Mouse (Mus musculus) CD4-positive, CD25-positive, alpha-beta regulatory T cell, adult 2 months (primary cell): ENCODE data around the gene Mrpl35.
"Not testable (repeated sequence)": the region's sequence is repeated elsewhere in the genome, so short reads cannot be mapped to it uniquely, and the experiment has no call there.

Experiments
- DNase-seq: peaks from one replicate; pipeline ENCODE4 v3.0.0-alpha.2; 2012; ENCODE audit warnings: low read depth, low spot score

Gene Mrpl35

DNA sequence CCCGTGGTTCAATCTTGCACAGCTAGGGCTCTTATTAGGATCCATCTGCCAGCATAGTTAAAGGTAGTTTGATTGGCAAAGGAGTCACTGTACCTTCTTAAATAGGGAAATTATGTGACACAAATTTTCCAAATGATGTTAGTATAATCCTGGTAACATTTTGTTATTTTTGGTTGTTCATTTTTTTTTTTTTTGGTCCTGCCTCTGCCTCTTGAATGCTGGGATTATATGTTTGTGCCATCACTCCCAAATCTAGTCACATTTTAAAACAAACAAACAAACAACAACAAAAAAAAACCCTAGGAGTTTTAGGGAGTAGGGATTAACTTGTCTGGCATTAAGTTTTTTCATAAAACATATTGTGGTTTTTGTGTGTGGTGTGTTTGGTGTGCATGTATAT, at the start of gene Mrpl35:
Gene Mrpl35, minus strand, starts transcription at position 101 of the 400 bp plus-strand sequence.
- no peak for DNase-seq

DNA sequence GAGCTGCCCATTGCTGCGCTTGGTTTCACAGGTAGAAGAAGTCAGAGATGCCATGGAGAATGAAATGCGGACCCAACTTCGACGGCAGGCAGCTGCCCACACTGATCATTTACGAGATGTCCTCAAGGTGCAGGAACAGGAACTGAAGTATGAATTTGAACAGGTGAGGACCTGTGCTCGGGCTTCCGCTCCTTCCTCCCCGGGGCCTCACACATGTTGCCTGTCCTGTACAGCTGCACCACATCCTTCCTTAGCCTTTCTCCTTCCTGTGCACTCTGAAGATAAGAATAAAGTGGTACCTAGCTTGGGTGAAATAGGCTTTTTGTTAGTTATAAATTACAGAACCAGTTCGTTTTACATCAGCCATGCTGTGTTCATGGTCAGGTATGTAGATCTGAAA, 44.6 kb upstream of the Mrpl35 start:
- DNase-seq: peak; percentile 39

DNA sequence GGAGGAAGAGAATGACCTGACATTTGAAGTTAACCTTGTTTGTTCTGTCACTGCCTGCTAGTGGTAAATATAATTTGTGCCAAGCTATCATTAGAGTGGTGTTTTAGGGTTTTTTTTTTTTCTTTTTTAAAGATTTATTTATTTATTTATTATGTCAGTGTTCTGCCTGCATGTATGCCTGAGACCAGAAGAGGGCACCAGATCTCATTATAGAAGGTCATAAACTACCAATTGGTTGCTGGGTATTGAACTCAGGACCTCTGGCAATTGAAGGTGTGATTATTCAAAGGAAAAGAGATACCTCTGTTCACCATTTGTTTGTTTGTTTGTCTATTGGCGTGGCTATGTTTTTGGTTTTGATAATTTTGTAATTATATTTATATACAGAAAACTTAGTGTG, 42.0 kb upstream of the Mrpl35 start:
- peak; percentile 65 for DNase-seq

DNA sequence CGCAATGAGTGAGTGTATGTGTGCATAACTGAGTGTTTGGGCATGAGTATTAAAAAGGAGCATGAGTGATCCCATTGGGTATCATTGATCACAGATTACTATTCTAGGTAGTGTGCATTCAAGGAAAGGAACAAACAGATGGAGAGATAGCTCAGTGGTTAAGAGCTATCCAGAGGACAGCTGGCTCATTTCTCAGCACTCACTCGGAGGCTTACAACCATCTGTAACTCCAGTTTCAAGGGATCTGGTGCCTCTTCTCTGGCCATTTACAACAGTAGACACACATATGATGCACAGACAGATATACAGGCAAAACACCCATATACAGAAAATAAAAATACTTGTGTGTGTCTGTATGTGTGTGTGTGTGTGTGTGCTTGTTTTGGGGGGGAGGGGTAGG, 41.0 kb upstream of the Mrpl35 start:
- DNase-seq: no peak

DNA sequence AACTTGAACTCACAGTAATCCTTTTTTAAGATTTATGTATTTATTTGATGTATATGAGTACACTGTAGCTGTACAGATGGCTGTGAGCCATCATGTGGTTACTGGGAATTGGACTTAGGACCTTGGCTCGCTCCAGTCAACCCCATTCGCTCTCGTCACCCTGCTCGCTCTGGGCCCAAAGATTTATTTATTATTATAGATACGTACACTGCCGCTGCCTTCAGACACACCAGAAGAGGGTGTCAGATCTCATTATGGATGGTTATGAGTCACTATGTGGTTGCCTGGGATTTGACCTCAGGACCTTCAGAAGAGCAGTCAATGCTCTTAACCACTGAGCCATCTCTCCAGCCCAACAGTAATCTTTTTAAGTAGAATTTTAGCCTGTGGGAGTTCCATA, 20.1 kb upstream of the Mrpl35 start:
- not testable (repeated sequence) for DNase-seq

DNA sequence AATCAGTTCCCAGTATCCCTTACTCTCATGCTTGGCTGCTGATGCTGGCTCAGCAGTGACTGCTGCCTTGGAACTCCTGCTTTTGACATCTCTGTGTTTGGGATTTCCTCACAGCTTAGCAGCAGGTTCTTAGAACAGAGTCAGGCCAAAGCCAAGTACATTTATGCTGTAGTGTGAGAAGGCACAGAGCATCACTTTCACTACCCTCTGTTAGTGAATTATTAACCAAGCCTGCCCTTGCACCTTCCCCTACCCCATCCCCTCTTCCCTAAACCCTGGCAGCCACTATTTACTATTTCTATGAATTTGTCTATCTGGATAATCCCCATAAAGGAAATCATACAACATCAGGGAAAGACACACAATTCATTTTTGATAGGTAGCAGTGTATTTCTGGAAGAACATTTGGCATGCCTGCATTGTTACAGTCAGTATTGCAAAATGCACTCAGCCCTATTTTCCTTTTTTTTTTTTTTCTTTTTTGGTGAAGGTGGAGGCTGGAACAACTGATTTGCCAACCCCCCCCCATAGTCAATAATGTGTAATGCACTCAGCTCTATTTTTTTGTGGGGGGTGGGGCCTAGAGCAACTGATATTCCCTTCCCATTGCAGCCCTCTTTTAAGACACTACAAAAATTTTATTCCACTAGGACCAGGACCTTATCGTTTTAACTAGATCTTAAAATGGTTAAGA, 14.0 kb upstream of the Mrpl35 start:
- no peak for DNase-seq

DNA sequence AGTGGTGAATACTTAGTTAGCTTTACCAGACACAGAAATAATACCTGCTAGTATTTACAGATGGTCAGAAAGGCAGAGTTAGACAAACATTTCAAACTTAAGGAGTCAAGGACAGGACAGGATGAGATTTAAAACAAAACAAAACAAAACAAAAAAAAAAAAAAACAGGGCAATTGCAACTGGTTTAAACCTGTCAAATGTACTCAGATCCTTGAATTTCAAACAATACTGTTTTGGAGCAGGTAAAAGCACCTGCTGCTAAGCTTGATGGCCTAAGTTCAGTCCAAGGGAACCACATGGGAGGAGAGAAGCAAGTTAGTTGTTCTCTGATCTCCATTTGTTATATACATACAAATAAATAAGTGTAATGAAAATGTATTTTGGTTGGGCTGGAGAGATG, 13.0 kb upstream of the Mrpl35 start:
- DNase-seq: no peak

DNA sequence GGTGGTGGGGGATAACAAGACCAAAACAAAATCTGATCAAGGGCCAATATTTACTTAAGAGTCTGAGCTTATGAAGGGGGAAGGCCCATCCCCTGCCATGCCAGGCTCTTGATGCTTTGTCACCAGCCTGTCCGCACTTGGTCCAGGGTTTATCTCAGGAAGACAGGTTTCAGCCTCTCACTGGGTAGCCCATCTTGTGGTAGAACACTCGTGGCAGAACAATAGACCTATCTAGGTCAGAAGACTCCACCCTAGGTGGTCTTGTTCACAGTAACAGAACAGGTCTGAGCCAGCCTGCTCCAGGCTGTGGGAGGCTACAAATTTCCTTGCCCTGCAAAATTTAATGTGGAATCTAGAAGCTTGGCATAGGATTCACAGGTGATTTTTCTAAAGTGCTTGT, 10.0 kb upstream of the Mrpl35 start:
- DNase-seq: no peak

DNA sequence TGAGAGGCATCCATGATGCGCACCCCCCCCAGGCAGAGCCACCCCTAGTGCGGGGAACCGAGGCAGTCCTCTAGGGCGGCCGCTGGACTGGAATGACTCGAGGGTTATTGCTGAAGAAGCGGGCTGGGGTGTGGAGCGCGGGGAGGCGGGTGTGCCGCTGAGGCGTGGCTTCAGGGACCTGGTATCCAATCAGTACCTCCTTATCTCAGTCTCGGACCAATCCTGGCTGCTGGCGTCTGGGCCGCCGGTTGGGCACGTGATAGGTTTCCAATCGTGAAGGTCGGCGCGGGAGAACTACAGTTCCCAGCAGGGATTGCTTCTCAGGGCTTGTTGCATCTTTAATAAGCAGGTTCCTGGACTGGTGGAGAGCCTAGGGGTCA, 4.8 kb upstream of the Mrpl35 start:
- peak; percentile 97 for DNase-seq

DNA sequence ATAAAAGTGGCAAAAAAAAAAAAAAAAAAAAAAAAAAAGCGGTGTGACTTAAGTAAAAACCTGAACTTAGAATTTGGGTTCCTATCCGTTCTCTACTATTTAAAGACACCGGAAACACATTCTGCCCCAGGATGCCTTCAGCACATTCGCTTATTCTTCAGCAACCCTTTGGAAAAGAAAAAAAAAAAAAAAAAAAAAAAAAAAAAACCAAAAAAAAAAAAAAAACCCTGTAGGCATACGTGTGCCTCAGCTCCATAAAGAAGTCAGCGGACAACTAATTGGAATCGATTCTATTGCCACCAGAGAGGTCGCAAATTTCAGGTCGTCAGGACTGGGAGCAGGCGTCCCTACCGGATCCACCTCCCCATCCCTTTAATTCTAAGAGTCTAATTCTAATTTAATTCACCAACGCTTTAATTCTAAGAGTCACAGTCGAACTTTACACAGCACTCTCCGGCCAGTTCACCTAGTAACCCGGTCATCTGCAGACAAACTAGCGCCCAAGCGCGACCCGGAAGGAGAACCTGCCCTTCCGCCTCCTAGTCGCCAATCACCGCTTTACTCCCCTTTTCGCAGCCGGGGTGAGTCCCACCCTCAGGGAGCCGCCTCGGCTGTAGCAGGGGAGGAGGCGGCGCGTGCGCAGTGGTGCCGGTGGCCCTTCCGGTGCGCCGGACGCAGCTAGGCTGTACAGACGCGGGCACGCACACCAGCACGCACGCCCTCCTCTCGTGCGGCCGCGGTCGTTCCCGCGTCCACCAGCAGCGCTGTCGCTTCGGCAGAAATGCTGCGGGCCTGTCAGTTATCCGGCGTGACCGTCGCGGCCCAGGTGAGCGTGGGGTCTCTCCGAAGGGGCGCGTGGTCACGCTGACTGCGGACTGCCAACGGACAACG, 4.2 kb upstream of the Mrpl35 start, which contains the start of gene Immt:
Gene Immt, plus strand, starts transcription at position 642 of the 891 bp plus-strand sequence.
- peak; percentile 96 for DNase-seq

DNA sequence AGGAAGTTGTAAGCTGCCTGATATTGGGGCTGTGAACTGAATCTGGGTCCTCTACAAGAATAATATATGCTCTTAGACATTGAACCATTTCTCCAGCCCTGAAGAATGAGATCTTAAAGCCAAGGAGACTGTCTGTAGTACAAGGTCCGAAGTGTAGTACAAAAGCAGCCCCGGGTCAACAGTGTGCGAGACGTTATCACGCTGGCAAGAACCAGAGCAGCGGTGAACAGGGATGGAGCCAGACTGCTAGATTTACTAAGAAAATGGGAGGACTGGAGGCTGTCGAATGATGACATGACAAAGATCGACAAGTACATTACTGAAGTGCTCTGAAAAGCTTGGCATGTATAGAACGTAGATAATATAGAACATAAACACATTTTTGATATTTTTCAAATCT, 3.0 kb upstream of the Mrpl35 start:
- DNase-seq: no peak

DNA sequence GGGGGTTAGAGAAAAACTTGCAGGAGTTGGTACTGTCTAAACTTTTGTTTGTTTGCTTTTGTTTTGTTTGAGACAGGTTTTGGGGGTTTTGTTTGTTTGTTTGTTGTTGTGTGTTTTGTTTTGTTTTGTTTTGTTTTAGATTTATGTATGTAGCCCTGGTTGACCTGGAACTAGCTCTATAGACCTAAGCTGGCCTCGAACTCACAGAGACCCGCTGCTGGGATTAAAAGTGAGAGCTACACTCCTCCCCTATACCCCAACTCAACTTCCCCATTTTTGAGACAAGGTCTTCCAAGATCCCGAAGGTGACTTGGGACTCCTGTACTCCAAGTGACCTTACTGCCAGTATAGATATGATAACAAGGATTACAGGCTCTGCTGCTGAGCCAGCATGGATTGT, 2.8 kb downstream of the Mrpl35 start:
- no peak for DNase-seq

DNA sequence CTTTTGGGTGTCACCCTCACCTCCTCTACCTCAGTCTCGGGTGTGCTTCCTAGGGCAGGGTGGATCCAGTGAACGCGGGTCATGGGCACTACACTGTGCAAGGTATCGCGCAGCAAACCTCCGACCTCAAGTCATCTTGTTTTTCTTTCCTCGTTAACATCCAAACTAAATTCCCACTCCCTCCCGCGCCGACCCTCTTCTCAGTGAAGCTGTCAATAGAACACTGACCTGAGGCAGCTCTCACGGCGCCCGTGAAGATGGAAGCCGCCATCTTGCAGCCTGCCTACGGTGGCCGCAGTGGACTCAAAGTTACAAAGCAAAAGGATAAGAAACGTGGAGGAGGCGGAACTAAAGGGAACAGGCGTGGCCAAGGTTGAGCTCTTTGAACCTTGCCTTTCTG, 3.3 kb downstream of the Mrpl35 start:
- peak; percentile 93 for DNase-seq

DNA sequence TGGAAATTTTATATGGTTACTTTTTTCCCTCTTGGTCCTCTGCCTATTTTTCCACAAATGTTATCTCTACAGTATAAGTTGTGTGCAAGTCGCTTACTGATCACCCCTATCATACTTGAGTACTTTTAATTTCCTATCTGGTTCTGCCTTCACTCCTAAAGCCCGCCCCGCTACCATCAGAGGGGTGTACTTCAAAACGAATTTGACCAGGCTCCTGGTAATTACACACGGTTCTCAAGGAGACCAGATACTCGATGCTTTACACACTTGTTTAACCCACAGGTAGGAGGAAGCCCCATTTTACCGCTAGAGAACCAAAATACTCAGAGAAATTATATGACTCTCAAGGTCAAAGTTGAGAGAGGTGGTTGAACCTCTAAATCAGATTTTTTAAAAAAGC, 3.7 kb downstream of the Mrpl35 start:
- no peak for DNase-seq

DNA sequence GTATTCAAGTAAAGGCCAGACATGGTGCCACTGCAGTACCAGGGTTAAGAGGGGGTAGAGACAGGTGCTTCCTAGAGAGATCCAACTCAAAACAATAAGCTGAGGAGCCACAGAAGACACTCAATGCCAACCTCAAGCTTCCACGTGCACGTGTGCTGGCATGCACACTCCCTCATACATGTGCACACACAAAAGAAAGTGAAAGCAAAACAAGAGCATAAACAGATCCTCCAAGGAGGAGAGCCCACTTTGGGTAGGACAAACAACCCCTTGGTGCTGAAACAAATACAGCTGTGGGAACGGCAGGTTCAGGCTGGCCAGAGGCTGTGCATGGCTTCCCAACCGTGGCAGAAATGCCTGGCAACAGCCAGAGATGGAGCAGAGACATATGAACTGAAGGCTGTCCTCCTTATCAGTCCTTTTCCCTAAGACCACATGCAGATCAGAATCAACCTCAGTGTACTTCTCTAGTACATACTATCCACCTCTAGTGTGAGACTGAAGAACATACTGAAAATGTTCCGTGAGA, 6.9 kb downstream of the Mrpl35 start:
- DNase-seq: no peak

DNA sequence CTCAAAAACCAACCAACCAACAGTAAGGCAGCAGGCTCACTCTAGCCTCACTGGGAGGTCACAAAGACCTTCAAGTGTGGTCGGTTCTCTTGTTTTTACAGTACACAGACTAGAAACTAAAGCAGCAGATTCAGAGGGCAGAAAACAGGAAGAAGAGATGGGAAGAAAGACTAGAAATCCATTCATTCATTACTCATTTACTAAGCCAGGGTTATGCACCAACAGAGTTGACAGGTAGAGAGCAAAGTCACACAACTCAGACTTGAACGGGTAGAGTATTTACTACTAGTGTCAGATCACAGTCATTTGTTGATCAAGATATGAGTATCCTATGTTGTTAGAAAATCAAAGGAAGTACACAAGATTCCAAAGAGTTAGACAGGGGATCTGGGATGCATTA, 13.9 kb downstream of the Mrpl35 start:
- DNase-seq: no peak

DNA sequence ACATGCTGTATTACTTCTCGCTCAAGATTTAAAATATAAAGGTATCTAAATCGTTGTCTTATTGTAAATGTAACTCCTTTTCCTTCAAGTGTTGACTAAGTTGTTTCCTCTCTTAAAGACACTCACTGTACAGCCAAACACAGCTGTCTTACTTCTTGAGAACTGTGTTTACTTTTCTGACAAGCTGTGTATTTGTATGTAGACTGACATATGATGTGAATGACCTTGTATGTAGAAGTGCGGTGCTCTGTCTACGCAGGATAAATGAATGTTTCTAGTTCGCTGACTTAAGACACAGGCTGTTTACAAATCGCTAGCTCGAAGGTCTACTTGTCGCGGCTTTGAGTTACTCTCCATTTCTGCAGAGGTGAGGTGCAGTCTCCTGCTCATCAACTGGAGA, 16.9 kb downstream of the Mrpl35 start:
- no peak for DNase-seq

DNA sequence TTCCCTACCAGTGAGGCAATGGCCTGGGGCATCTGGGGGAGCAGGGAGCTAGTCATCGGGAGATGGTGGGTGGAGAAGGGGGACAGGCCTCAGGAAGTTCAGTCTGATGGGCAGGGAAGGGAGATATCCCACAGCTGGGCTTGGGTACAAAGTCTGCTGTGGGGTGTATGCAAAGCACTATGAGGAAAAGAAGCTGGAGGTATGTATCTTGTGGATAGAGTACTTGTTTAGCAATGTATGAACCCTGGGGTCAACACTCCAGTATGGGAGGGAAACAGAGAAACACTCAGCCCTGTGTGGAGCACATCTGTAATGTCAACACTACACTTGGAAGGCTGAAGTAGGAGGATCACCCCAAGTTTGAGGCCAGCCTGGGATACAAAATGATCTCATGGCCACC, 20.1 kb downstream of the Mrpl35 start:
- DNase-seq: no peak

DNA sequence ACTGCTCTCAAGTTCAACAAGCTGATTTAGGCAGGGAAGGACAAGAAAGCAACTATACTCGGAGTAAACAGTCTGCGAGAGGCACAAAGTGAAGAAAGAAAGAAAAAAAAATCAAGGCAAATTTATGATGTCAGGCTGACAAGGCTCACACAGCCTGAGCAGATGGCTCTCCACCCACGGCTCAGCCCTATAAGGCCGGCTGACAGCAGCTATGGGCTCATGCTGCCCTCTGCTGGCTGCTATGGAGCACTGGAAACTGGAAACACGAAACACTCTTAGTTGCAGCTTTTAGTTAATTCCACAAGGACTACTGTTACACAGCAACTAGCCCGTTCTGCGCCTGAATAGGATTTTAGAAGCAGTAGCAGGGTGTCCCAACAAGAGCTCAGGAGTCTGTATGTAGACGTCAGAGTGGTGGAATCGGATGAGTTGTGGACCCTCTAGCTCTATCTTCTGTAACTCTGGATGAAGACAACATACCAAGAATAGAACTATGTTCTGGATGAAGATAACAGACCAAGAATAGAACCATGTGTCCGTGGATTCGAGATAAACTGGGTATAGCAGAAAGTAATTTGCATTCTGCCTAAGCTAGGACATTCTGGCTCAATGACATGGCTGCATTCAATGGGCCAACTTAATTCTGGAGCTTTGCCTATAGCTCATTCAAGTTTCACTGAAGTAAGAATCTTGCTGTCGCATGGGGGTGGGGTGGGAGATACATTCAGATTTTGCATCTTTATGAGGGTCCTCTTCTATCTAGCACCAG, 22.5 kb downstream of the Mrpl35 start:
- DNase-seq: peak; percentile 89

DNA sequence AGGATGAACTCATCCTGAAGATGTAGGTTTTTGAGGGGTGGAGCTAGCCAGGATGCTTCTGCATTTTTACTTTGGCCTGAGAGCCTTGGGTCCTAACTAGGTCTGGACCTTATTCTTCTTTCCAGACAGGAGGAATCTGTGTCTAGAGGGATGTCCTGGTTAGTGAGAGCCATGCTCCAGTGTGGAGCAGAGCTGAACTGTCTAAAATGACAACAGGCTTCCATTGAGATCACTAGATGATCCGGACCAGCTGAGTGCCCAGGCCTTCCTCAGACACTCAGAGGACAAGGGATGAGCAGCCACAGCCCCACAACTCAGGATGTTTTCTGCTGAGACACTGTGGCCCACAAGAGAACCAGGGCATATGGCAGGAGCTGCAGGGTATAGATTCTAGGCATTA, 23.2 kb downstream of the Mrpl35 start:
- DNase-seq: no peak

DNA sequence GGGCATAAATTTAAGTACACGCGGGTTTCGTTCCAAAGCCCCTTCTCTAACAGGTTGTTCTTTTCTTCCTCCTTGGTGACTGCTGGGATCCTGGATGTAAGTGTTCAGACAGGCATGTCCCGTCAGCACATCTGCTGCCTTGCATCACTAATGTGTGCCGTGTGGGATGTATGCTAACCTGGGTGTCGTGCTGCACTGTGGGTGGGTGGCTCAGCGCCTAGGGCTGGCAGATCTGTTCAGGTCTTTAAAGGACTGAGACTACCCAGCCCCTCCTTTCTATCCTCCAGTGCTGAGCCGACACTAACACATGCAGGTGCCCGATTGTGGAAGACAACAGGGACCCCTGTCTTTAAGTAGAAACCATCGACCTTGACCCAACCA, 25.1 kb downstream of the Mrpl35 start:
- DNase-seq: no peak
